Mouse (Mus musculus) embryo, embryonic 10.5 days (tissue): ENCODE data around the gene Trpv1.
A peak's percentile ranks its signal among the peaks of the same experiment; 100 is the strongest.

ENCODE experiments used
- DNase-seq: peaks from one replicate; pipeline ENCODE4 v3.0.0-alpha.2; 2015; ENCODE audit warnings: low spot score

Gene Trpv1

GRCm38 (mm10) chr11:73235990-73236701 is 2.1 kb downstream of the Trpv1 start:
- peak; percentile 5 for DNase-seq

GRCm38 (mm10) chr11:73236731-73237130 is 2.6 kb downstream of the Trpv1 start:
- no peak for DNase-seq

- DNase-seq: no peak
Observed at GRCm38 (mm10) chr11:73242199-73242598, 8.1 kb downstream of the Trpv1 start.

- DNase-seq: no peak
Observed at GRCm38 (mm10) chr11:73242777-73243176, 8.7 kb downstream of the Trpv1 start.

- no peak for DNase-seq
Observed at GRCm38 (mm10) chr11:73257362-73257945, 23.4 kb downstream of the Trpv1 start.

- no peak for DNase-seq
Observed at GRCm38 (mm10) chr11:73258664-73259063, 24.6 kb downstream of the Trpv1 start.

GRCm38 (mm10) chr11:73260457-73260856 is 26.4 kb downstream of the Trpv1 start:
- DNase-seq: no peak

GRCm38 (mm10) chr11:73261385-73261784 is 27.3 kb downstream of the Trpv1 start:
- no peak for DNase-seq

GRCm38 (mm10) chr11:73267267-73267666 is 33.2 kb downstream of the Trpv1 start, which contains the start of gene Trpv3:
TSS of gene Trpv3 (plus strand) at chr11:73267388.
- no peak for DNase-seq

- no peak for DNase-seq
Observed at GRCm38 (mm10) chr11:73274821-73275220, 40.7 kb downstream of the Trpv1 start.

- DNase-seq: peak; percentile 28
Observed at GRCm38 (mm10) chr11:73280710-73281109, 46.6 kb downstream of the Trpv1 start.

- DNase-seq: peak; percentile 70
Observed at GRCm38 (mm10) chr11:73281528-73282027, 47.5 kb downstream of the Trpv1 start.

- no peak for DNase-seq
Observed at GRCm38 (mm10) chr11:73283369-73283768, 49.3 kb downstream of the Trpv1 start.

- no peak for DNase-seq
Observed at GRCm38 (mm10) chr11:73283926-73284325, 49.8 kb downstream of the Trpv1 start.

- DNase-seq: peak; percentile 23
Observed at GRCm38 (mm10) chr11:73284351-73284750, 50.3 kb downstream of the Trpv1 start.

GRCm38 (mm10) chr11:73289621-73290020 is 55.5 kb downstream of the Trpv1 start:
- DNase-seq: no peak

GRCm38 (mm10) chr11:73303123-73303522 is 69.0 kb downstream of the Trpv1 start:
- no peak for DNase-seq
